ENCODE assay signal across 11 mouse cellular contexts in genomic region chr8:90892579-90892919, GRCm38 (mm10).
DNase-seq lines count a peak whose midpoint lies in the region; ATAC-seq lines count a peak whose summit lies in the region.
"Had no signal": no experiment of that assay in that cellular context is flagged by ENCODE, and none has a peak within 500 bp of the region (broad histone marks: within the 10 kb centered on the region; RNA-seq: fewer than 3 reads in every experiment).

No protein-coding gene starts in this region.

- no peaks in the 10 kb centered on the region for H3K9me3 ChIP-seq in kidney, embryonic 16.5 days (ENCODE audit: low read length)
- no peaks in the 10 kb centered on the region for H3K9me3 ChIP-seq in neural tube, embryonic 15.5 days (replicated peaks)
- H3K9me3 ChIP-seq: heart, embryonic 12.5 days had no signal

- no peak overlapping the region for H3K27ac ChIP-seq in kidney, embryonic 16.5 days (ENCODE audit: low read length)
- H3K27ac ChIP-seq in neural tube, embryonic 15.5 days (replicated peaks) = no peak overlapping the region
- H3K27ac ChIP-seq: hindbrain, embryonic 14.5 days had no signal

- H3K4me3 ChIP-seq in kidney, embryonic 16.5 days (ENCODE audit: low read length) = no peak overlapping the region
- no peak overlapping the region for H3K4me3 ChIP-seq in neural tube, embryonic 15.5 days (replicated peaks)
- H3K4me3 ChIP-seq: heart, embryonic 12.5 days had no signal

- no peaks in the 10 kb centered on the region for H3K27me3 ChIP-seq in kidney, embryonic 16.5 days (ENCODE audit: insufficient read depth, low read length)
- H3K27me3 ChIP-seq in neural tube, embryonic 15.5 days (replicated peaks) = no peaks in the 10 kb centered on the region
- H3K27me3 ChIP-seq: heart, embryonic 12.5 days had no signal

- H3K4me1 ChIP-seq in kidney, embryonic 16.5 days (ENCODE audit: insufficient read depth, low read length) = peaks cover 6% of the 10 kb centered on the region; the same call in 1 of the 2 replicates
- H3K4me1 ChIP-seq in neural tube, embryonic 15.5 days = peaks cover 5% of the 10 kb centered on the region; the same call in 1 of the 2 replicates

- no peaks in the 10 kb centered on the region for H3K36me3 ChIP-seq in kidney, embryonic 16.5 days (ENCODE audit: insufficient read depth, low read length)
- no peaks in the 10 kb centered on the region for H3K36me3 ChIP-seq in neural tube, embryonic 15.5 days

- ATAC-seq in common myeloid progenitor, adult 5-6 weeks (replicated peaks; ENCODE audit: low read depth, poor library complexity, severe bottlenecking) = 0 out of 2 replicates have a peak, but pooled peaks have one; percentile 5
- peak; percentile 61; the same call in 1 of the 2 replicates for ATAC-seq in kidney, embryonic 16.5 days (ENCODE audit: low FRiP score, low TSS enrichment)
- no peak for ATAC-seq in neural tube, embryonic 15.5 days (ENCODE audit: low FRiP score)

- WGBS in kidney, embryonic 16.5 days = 71% methylated on average over 5 of the region's 5 CpGs
- 85% methylated on average over 5 of the region's 5 CpGs for WGBS in neural tube, embryonic 15.5 days

- peak; percentile 22 for DNase-seq in kidney, adult 9 months
- no peak for DNase-seq in kidney, adult 8-10 months
- DNase-seq in lung, postnatal 36 days = peak; percentile 34
- no peak for DNase-seq in layer of hippocampus, postnatal 36 days
- no peak for DNase-seq in gastrocnemius, postnatal 4 days (ENCODE audit: low spot score in 2 of 2)
- DNase-seq: layer of hippocampus, adult 9-11 months had no signal

- H3K4me2 ChIP-seq in kidney, embryonic 16.5 days (replicated peaks; ENCODE audit: low read depth, low read length) = no peak overlapping the region
- H3K4me2 ChIP-seq in neural tube, embryonic 15.5 days = no peak overlapping the region
- H3K4me2 ChIP-seq: heart, embryonic 12.5 days; hindbrain, embryonic 14.5 days had no signal

- H3K9ac ChIP-seq in kidney, embryonic 16.5 days (replicated peaks; ENCODE audit: low read length) = no peak overlapping the region
- no peak overlapping the region for H3K9ac ChIP-seq in neural tube, embryonic 15.5 days (replicated peaks)
- H3K9ac ChIP-seq: heart, embryonic 12.5 days; hindbrain, embryonic 14.5 days had no signal

Comparison
In these comparisons a context has a peak if more than half of its experiments do, and no peak if none do; other contexts are left out.
1. DNase-seq: peak in kidney, adult 9 months (single experiment) and lung, postnatal 36 days (single experiment); none in kidney, adult 8-10 months (0 of 2), layer of hippocampus, postnatal 36 days (0 of 2) and gastrocnemius, postnatal 4 days (0 of 2).